Mouse (Mus musculus) neural tube, embryonic 14.5 days (tissue): ENCODE measurements at regions not wholly inside any gene's neighbourhood (a gene's known extent, or its start where the extent isn't known, plus 50 kb on each side); places are given as distances from the start of the nearest gene placed in this dataset.
"Not testable (repeated sequence)": the region's sequence is repeated elsewhere in the genome, so short reads cannot be mapped to it uniquely, and the experiment has no call there.

Experiments
- ATAC-seq: fragments of 200-750 bp; cut with Nextera tagmentation; 2 replicates; pipeline ENCODE4 v1.8.0; 2017; ENCODE audit warnings: low read depth, mild to moderate bottlenecking, moderate TSS enrichment, moderate library complexity
- H3K27ac ChIP-seq: fragments of 300-500 bp; sonication (generic); 2 replicates; pipeline ENCODE4 v1.5.1; 2014; ENCODE audit warnings: low read depth, mild to moderate bottlenecking, control low read depth, low read length, moderate library complexity, mixed read lengths
- H3K27me3 ChIP-seq: fragments of 300-500 bp; sonication (generic); 2 replicates; pipeline ENCODE4 v1.6.1; 2014; ENCODE audit warnings: low read length; ENCODE audit not compliant: control insufficient read depth, insufficient read depth
- H3K36me3 ChIP-seq: fragments of 300-500 bp; sonication (generic); 2 replicates; pipeline ENCODE4 v1.6.1; 2014; ENCODE audit warnings: low read length, mixed read lengths; ENCODE audit not compliant: control insufficient read depth, insufficient read depth
- H3K4me1 ChIP-seq: fragments of 300-500 bp; sonication (generic); 2 replicates; pipeline ENCODE4 v1.6.1; 2014; ENCODE audit warnings: low read length; ENCODE audit not compliant: control insufficient read depth, insufficient read depth
- H3K4me2 ChIP-seq: fragments of 300-500 bp; sonication (generic); 2 replicates; pipeline ENCODE4 v1.6.1; 2014; ENCODE audit warnings: mild to moderate bottlenecking, low read depth, low read length, control low read depth
- H3K4me3 ChIP-seq: fragments of 300-500 bp; sonication (generic); 2 replicates; pipeline ENCODE4 v1.5.1; 2014; ENCODE audit warnings: low read depth, low read length, control low read depth, mixed read lengths
- H3K9ac ChIP-seq: fragments of 300-500 bp; sonication (generic); replicated peaks from 2 replicates; pipeline ENCODE4 v1.6.1; 2014; ENCODE audit warnings: low read depth, mild to moderate bottlenecking, control low read depth, low read length, mixed read lengths
- H3K9me3 ChIP-seq: fragments of 300-500 bp; sonication (generic); 2 replicates; pipeline ENCODE4 v1.6.1; 2016; ENCODE audit warnings: low read length; ENCODE audit not compliant: control insufficient read depth
- WGBS: fragments of 180-500 bp; shearing (Covaris S2); extraction: QIAGEN DNeasy Blood & Tissue Kit; methylation state at CpG from one replicate; pipeline ENCODE4 v1.1.7; 2014; 5-methylcytosine and 5-hydroxymethylcytosine counted together

- H3K36me3 ChIP-seq: no peaks in the 10 kb centered on the region
- no peaks in the 10 kb centered on the region for H3K4me1 ChIP-seq
- no peak for ATAC-seq
- H3K4me2 ChIP-seq: no peak overlapping the region
- no peaks in the 10 kb centered on the region for H3K9me3 ChIP-seq
- WGBS: 89% methylated on average over 2 of the region's 2 CpGs
- H3K27me3 ChIP-seq: no peaks in the 10 kb centered on the region
- no peak overlapping the region for H3K4me3 ChIP-seq
- no peak overlapping the region for H3K9ac ChIP-seq
- H3K27ac ChIP-seq: no peak overlapping the region
These were observed 428.1 kb downstream of the Pom121l12 start for GRCm38 (mm10) chr11:15027213-15027612.

- Histone ChIP-seq H3K27me3 (no peaks in the 10 kb centered on the region), H3K4me1 (no peaks in the 10 kb centered on the region), H3K9me3 (no peaks in the 10 kb centered on the region), H3K4me3 (no peak overlapping the region), H3K9ac (no peak overlapping the region), H3K4me2 (no peak overlapping the region), H3K36me3 (no peaks in the 10 kb centered on the region), H3K27ac (no peak overlapping the region)
- no peak for ATAC-seq
- 80% methylated on average over 1 of the region's 1 CpGs for WGBS
These were observed 443.1 kb downstream of the Pom121l12 start for GRCm38 (mm10) chr11:15042168-15042567.

DNA sequence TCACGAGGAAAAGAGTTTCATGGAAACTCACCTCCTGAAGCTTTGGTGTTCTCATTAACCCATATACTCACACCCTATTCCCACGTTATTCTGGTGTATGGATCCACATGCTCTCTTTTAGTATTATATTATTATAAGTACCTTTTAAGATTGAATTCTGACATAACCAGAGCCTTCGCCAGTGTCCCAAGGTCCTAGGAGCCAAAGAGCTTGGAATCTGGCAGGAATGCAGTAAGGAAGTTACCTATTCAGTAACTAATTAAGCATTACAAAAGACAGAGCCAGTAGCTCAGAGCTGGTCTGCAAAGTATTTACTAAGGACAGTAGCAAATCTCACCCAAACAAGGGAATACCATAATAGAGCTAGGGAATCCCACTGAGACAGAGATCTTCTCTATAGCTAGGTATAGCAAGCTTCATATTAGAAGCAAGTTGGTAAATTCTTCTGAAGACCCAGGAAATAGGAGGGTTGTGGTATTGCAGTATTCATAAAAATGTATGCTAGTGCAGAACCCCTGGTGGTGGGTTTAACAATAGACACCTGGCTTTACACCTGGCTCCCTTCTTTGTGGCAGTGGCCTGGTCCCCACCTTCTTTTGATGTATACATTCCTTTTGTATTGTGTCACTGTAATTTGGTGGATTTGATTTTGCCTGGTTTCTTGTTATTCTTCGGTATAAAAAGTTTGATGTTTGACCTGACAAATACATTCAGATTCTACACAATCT, 490.0 kb downstream of the Pom121l12 start:
- ATAC-seq, H3K4me2 ChIP-seq, H3K27me3 ChIP-seq, H3K27ac ChIP-seq, H3K36me3 ChIP-seq, H3K9me3 ChIP-seq, H3K4me1 ChIP-seq, H3K4me3 ChIP-seq, H3K9ac ChIP-seq: not testable (repeated sequence)
- WGBS: 90% methylated on average over 4 of the region's 4 CpGs

DNA sequence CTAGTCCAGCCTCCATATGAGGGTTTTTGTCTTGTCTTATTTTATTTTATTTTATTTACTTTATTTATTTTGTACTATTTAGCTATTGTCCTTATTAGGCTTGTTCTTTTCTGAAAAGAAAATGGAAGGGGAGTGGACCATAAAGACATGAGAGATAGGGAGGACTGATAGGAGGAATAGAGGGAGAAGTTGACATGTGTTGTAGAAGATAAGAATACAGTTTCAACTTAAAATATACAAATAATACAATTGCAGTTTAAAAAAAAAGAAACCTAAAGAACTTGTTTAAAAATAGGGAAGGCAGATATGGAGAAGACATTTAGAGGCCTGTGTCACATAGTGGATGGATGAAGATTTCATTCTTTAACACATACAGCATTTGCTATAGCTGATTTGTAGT, 497.8 kb downstream of the Pom121l12 start:
- ATAC-seq: no peak
- no peak overlapping the region for H3K4me3 ChIP-seq
- H3K4me1 ChIP-seq: no peaks in the 10 kb centered on the region
- H3K4me2 ChIP-seq: no peak overlapping the region
- H3K27me3 ChIP-seq: no peaks in the 10 kb centered on the region
- H3K9me3 ChIP-seq: no peaks in the 10 kb centered on the region
- no peaks in the 10 kb centered on the region for H3K36me3 ChIP-seq
- H3K9ac ChIP-seq: no peak overlapping the region
- no peak overlapping the region for H3K27ac ChIP-seq

GRCm38 (mm10) chr11:15108046-15108445, 509.0 kb downstream of the Pom121l12 start:
- 100% methylated on average over 1 of the region's 1 CpGs for WGBS

GRCm38 (mm10) chr11:15113583-15113982, 514.5 kb downstream of the Pom121l12 start:
- Histone ChIP-seq H3K36me3 (no peaks in the 10 kb centered on the region), H3K4me2 (no peak overlapping the region), H3K9ac (no peak overlapping the region), H3K4me3 (no peak overlapping the region), H3K9me3 (no peaks in the 10 kb centered on the region), H3K27me3 (no peaks in the 10 kb centered on the region), H3K4me1 (no peaks in the 10 kb centered on the region), H3K27ac (no peak overlapping the region)
- 83% methylated on average over 3 of the region's 3 CpGs for WGBS
- no peak; the same call in 1 of the 2 replicates for ATAC-seq

More at GRCm38 (mm10) chr11:15108046-15108445, 509.0 kb downstream of the Pom121l12 start:
- Histone ChIP-seq H3K27ac (no peak overlapping the region), H3K27me3 (no peaks in the 10 kb centered on the region), H3K4me1 (no peaks in the 10 kb centered on the region), H3K4me2 (no peak overlapping the region), H3K9me3 (no peaks in the 10 kb centered on the region), H3K4me3 (no peak overlapping the region), H3K9ac (no peak overlapping the region), H3K36me3 (no peaks in the 10 kb centered on the region)
- ATAC-seq: no peak

DNA sequence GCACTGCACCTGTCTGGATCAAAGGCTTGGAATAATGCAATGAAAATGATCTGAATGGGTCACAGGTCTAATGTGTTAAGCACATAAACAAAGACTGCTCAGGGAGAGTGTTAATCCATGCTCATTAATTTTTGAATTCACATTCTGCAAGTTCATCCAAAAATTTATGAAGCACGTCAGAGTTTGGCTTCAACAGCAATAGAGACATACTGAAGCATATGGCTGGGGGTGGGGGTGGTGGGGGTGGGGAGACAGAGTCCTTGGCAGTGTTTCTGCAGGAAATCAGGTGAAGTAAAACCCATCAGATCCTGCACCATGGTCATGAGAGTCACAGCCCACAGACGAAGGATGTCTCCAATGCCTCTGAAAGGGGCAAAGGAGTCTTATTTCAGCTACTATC, 526.7 kb downstream of the Pom121l12 start:
- Histone ChIP-seq H3K36me3 (no peaks in the 10 kb centered on the region), H3K27me3 (no peaks in the 10 kb centered on the region), H3K9me3 (no peaks in the 10 kb centered on the region), H3K9ac (no peak overlapping the region), H3K4me1 (no peaks in the 10 kb centered on the region), H3K4me2 (no peak overlapping the region), H3K27ac (no peak overlapping the region), H3K4me3 (no peak overlapping the region)
- peak; percentile 28; the same call in 1 of the 2 replicates for ATAC-seq
- WGBS: 58% methylated on average over 2 of the region's 2 CpGs
